Mouse (Mus musculus) left cerebral cortex, postnatal 4 days (tissue): ENCODE data around the gene Loxl1. TPM values are rescaled to one million over a fixed set of nuclear protein-coding genes. Genes with fewer than 3 reads are reported as not detected.
A peak's percentile ranks its signal among the peaks of the same experiment; 100 is the strongest.
"Not testable (repeated sequence)": the region's sequence is repeated elsewhere in the genome, so short reads cannot be mapped to it uniquely, and the experiment has no call there.

ENCODE experiments used
- DNase-seq: peaks from one replicate; pipeline ENCODE4 v3.0.0-alpha.2; 2022
- intact Hi-C: fragments of 180-260 bp; cut with DNase I; formaldehyde crosslinking; loops from one replicate; pipeline ENCODE4 v1.15.1; 2025
- total RNA-seq, 2 experiments: library from RNA; stranded (reverse); gene quantifications; 2 replicates each; pipeline ENCODE4 v1.2.3; 2021

Gene Loxl1
- total RNA-seq, 2 experiments from 2014 or later = 4.8 to 5.5 TPM

- DNase-seq = no peak
- intact Hi-C loops = no loop called here
Observed at GRCm38 (mm10) chr9:58278821-58279723, 33.9 kb downstream of the Loxl1 start.

- intact Hi-C loops = no loop called here
- DNase-seq = no peak
Observed at GRCm38 (mm10) chr9:58278313-58278712, 34.7 kb downstream of the Loxl1 start.

DNA sequence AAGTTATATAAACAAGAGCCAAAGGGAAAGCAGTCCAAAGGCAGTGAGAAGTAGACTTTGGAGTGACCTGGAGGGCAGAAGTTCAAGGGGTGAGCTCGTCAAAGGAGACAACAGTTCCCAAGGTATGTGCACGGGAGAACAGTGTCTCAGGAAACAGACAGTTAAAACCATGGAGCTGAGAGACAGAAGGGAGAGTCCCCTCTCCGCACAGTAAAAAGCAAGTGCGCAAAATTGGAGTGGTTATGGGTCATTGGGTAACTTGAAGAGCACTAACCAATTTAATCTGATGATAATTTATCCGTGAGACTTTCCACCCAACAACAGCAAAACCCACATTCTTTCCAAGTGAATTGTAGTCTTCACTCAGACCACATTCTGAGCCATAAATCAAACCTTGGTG, 36.6 kb downstream of the Loxl1 start:
- no peak for DNase-seq
- intact Hi-C loops = no loop called here

DNA sequence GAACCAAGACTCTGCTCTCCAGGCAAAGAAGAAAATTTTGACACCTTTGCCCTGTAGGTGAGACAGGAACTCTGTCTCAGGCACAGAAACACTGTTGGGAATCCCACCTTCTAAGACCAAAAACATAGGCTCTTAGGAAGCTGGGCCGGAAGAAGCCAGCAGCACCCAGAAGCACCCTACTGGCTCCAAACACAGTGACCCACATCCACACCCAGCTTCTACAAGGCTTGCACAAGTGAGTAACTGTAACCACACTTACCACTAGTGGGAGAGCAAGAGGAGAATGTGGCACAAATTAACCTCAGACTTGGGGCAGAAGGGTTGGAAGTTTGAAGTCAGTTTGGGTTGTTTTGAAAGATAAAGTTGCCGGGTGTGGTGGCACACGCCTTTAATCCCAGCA, 37.2 kb downstream of the Loxl1 start:
- DNase-seq = no peak
- intact Hi-C loops = no loop called here

GRCm38 (mm10) chr9:58275115-58275774, 37.7 kb downstream of the Loxl1 start:
- intact Hi-C loops = no loop called here
- no peak for DNase-seq

DNA sequence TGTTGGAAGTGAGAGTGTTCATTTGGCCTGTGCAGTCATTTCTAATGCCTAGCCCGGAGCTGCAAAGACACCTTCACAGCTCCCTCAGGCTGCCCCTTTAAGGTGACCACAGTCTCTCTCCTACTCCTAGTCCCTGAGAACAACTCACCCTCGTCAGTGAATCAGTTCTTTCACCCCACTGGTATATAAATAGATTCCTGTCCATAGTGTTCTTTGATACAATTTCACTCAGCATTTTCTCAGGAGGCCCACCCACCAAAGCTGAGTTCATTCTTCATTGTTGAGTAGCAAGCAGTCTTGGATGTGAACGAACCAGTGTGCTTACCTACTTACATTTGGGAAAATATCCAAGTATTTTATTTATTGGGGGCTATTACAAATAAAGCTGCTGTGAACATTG, 38.4 kb downstream of the Loxl1 start:
- intact Hi-C loops = no loop called here
- DNase-seq = no peak

GRCm38 (mm10) chr9:58274101-58274604, 38.8 kb downstream of the Loxl1 start:
- intact Hi-C loops = no loop called here
- DNase-seq = no peak

- DNase-seq = no peak
- intact Hi-C loops = no loop called here
Observed at GRCm38 (mm10) chr9:58272855-58273254, 40.1 kb downstream of the Loxl1 start.

DNA sequence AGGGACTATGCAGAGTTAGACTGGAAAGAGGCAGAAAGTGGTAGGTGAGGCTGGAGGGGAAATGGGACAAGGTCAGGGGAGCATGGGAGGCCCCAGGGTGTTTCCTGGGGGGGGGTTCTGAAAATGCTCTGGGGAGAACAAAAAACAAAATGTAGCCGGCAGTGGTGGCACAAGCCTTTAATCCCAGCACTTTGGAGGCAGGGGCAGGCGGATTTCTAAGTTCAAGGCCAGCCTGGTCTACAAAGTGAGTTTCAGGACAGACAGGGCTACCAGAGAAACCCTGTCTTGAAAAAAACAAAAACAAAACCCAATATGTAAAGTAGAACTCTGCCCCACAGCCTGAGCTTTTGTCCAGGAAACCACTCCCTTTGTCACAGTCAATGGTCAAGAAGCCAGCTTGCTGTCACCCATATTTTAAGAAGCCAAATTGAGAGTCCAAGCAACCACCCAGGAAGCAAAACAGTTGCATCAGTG, 40.9 kb downstream of the Loxl1 start:
- intact Hi-C loops = no loop called here
- no peak for DNase-seq

DNA sequence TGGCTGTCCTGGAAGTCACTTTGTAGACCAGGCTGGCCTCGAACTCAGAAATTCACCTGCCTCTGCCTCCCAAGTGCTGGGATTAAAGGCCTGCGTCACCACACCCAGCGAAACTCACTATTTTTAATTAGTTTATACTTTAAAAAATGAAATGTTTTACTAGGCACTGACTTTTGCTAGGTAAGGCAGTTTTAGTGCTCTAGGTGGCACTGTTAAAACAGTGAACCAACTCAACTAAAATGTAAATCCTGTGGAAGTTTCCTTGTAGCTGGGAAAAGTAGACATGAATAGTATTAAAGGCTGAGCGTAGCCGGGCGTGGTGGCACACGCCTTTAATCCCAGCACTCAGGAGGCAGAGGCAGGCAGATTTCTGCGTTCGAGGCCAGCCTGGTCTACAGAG, 41.4 kb downstream of the Loxl1 start:
- intact Hi-C loops, DNase-seq: not testable (repeated sequence)

GRCm38 (mm10) chr9:58271109-58271508, 41.9 kb downstream of the Loxl1 start:
- intact Hi-C loops = no loop called here
- DNase-seq = no peak

DNA sequence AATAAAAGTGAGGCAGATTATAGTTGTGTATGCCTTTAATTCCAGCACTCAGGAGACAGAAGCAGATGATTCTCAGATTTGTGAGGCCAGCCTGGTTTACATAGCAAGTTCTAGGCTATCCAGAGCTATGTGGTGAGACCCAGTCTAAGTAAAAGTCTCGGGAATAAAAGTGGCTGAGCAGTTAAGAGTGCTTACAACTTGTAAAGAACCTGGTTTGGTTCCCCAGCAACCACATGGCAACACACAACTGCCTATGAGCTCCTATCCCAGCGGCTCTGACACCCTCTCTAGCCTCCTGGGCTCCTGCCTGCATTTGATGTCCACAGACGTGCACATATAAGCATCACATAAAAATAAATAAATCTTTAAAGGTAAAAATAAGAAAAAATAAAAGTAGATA, 42.9 kb downstream of the Loxl1 start:
- no peak for DNase-seq
- intact Hi-C loops = no loop called here

- peak; percentile 74 for DNase-seq
- intact Hi-C loops = no loop called here
Observed at GRCm38 (mm10) chr9:58268384-58269313, 44.3 kb downstream of the Loxl1 start.

DNA sequence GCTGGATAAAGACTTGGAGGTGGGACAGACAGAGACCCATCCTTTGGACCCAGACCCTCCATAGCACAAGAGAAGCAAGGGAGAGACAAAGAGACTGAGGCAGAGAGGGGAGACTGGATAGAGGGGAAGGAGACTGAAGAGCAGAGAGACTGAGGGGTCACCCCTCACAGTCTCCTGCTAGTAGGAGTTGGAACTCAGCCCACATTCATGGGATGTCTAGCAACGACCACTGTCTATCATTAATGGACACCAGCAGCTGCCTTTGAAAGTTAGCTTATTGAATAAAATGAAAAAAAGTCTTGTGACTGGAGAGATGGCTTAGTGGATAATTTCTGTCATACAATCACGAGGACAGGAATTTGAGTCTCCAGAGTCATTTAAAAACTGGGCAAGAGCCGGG, 45.9 kb downstream of the Loxl1 start:
- intact Hi-C loops = no loop called here
- no peak for DNase-seq

DNA sequence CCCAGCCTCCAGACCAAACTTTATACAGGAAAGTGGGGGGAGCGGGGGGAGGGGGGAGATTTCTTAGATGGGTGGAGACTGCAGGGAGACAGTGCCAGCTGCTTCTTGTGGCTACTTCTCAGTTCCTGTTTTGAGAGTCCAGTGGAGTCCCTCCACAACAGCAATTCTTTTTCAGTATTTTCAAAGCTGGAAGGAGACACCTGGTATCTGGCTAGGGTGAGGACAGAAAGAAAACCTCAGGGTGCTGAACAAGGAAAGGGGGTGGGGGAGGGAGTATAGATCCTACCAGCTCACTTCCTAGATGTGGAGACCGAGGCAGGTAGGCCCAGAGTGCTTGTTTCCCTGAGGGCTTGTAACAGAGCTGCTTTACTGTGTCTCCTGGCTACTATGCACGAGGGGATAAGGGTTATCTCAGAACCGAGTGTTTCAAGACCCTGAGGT, 46.4 kb downstream of the Loxl1 start:
- no peak for DNase-seq
- intact Hi-C loops = no loop called here

DNA sequence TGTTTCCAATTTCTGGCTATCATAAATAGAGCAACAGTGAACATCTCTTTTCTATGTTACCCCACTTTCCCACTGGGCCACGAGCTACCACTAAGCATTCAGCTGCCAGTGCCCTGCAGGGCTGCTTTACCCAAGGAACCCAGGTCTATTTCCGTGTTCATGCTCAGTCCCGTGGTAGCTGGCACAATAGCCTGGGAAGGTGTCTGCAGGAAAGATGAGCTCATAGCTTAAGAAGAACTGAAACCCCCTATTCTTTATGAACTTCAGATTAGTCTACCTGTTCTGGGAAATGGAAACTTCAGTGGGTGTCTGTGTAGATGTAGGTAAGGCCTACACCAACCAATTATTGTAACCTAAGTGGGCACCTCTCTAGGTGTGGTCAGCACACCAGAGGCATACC, 47.6 kb downstream of the Loxl1 start:
- intact Hi-C loops = no loop called here

DNA sequence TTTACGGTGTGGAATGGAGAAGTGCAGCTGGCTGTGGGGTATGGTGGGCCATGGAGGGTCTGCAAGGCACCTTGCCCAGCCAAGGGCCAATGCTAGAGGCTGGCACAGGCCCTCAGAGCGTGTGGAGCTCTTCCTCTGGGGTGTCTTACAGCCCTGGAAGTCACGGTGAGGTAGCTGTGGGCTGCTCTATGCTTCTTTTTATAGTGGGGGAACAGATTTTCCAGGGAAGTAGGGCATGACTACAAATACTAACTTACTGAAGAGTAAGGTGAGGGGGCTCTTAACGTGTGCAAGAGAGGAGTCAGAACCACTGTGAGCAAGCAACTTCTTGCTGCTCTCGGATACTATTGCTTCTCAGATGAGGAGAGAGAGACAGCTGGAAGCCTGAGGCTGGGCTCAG, 50.5 kb downstream of the Loxl1 start:
- DNase-seq = no peak
- intact Hi-C loops = no loop called here

More for the DNA sequence above, 47.6 kb downstream of the Loxl1 start:
- no peak for DNase-seq

- intact Hi-C loops = no loop called here
- DNase-seq = no peak
Observed at GRCm38 (mm10) chr9:58255704-58256685, 57.0 kb downstream of the Loxl1 start.

GRCm38 (mm10) chr9:58255105-58255504, 57.9 kb downstream of the Loxl1 start:
- DNase-seq = no peak
- intact Hi-C loops = no loop called here

DNA sequence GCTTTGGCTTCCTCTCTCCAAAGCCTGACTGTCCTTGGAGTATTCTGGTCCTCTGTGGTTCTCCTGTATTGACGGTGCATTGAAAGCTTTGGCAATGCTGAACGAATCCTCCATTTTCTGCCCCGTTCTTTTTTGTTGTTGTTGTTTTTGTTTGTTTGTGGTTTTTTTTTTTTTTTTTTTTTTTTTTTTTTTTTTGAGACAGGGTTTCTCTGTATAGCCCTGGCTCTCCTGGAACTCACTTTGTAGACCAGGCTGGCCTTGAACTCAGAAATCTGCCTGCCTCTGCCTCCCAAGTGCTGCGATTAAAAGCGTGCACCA, 59.2 kb downstream of the Loxl1 start:
- intact Hi-C loops, DNase-seq: not testable (repeated sequence)
